Mouse (Mus musculus): ENCODE data around the gene Osbpl11.

DNA sequence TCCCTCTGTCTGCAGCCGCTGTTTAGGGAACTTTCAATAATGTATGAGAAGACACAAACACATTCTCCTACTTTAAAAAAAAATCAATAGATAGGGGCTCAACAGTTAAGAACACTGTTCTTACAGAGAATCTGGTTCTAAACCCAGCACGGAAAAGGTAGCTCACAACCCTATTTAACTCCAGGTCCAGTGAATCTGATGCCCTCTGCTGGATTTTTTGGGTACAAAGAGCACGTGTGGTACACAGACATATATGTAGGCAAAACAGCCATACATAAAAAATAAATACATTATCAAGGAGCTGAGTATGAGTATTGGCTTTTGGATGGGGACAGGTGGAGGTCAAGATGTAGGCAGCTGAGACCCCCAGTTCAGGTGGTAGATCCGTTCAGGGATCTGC is 29.9 kb upstream of the Osbpl11 start:
- TF ChIP-seq CTCF (IDR thresholded peaks at IDR 0.05; ENCODE audit: control insufficient read depth, insufficient read depth, insufficient read length) (no peak), USF1 (IDR thresholded peaks at IDR 0.05; ENCODE audit: low read depth) (no peak), MAX (IDR thresholded peaks at IDR 0.05) (no peak), MYOD1 (IDR thresholded peaks at IDR 0.05; ENCODE audit: control insufficient read depth, insufficient read length, low read depth) (no peak), MYOG (IDR thresholded peaks at IDR 0.05; ENCODE audit: control insufficient read depth, extremely low read depth, insufficient read length) (no peak), FOSL1 (IDR thresholded peaks at IDR 0.05; ENCODE audit: insufficient read depth, low read length, poor library complexity, severe bottlenecking) (no peak)

Measured in C2C12 (cell line).